Mouse (Mus musculus) embryo, embryonic 11.5 days (tissue): Measurements from ENCODE around the gene Miga1.

Experiments used
- DNase-seq: peaks from one replicate; pipeline ENCODE4 v3.0.0-alpha.2; 2012; ENCODE audit warnings: low read depth, low spot score

Miga1 gene

GRCm38 (mm10) chr3:152287810-152288209, 52.4 kb downstream of the Miga1 start:
- no peak for DNase-seq

DNA sequence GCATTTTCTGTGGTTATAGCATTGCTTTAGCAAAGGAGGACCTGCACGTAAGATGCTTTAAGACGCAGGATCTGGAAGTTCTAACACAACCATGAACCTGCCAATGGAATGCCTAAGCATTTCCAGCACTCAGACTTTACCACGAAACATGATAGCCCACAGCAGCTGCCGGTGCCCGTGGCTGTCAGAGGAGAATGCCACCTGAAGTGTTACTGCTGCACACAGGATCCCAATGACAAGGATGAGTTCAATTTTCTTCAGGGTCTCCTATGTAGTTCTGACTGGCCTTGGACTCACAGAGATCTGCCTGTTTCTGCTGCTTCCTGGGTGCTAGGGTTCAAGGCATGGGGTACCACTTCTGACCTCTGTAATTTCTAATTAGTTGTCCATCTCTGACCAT, 55.4 kb downstream of the Miga1 start:
- DNase-seq: no peak

DNA sequence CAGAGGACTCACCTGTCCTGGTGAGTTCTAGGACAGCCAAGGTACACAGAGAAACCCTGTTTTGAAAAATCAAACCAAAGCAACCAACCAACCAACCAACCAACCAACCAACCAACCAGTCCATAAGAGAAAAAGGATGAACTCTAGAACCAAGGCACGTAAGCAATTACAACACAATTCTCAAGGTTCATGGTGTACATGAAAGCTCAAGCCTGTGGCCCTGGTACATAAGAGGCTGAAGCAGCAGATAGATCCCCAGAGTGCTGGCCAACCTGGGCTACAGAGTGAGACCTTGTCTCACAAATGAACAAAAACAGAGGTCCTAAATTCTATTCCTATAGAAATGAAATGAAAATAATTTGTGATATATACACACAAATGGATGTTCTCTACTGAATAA, 55.9 kb downstream of the Miga1 start:
- no peak for DNase-seq

DNA sequence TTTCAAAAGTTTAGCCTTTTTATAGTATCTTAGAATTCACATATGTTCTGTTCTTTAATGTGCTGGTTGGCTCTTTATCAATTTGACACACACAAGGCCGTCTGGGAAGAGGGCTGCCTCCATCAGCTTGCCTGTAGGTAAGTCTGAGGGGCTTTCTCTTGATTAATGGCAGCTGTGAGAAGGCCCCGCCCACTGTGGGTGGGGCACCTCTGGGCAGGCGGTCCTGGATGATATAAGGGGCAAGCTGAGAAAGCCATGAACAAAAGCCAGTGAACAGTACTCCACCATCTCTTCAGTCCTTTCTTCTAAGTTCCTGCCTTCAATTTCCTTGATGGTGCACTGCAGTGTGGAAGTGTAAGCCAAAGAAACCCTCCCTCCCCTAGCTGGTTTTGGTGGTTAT, 58.1 kb downstream of the Miga1 start:
- DNase-seq: no peak

DNA sequence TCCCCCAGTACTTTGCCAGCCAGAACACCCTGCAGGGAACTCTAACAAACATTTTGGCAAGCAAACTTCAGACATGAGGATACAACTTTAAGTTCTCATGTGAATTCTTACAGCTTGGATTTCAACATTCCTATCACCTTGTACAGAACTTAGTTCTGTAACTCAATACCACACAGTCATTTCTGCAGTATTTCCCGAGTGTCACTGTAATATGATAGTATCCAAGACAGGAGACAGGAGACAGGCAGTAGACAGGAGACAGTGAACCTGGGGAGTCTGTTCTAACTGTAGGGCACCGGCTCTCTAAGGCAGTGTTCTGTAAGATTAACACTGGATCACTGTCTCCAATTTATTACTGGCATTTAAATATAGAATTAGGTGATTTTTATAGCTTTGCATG, 61.8 kb downstream of the Miga1 start:
- DNase-seq: no peak

GRCm38 (mm10) chr3:152277912-152278311, 62.3 kb downstream of the Miga1 start:
- no peak for DNase-seq

DNA sequence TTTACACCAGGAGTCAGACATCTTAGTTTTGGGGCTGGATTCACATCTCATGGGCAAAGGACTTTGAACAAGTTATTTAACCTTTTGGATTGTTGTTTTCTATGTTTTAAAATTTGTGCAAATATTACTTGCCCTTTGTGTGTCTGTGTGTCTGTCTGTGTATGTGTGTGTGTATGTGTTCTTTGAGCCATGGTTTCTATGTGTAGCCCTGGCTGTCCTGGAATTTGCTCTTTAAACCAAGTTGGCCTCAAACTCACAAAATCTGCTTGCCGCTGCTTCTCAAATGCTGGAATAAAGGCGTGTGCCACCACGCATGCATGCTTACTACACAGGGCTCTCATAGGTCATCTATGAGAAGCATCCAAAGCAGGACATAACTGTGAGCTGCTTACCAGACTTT, 63.3 kb downstream of the Miga1 start:
- DNase-seq: no peak

- DNase-seq: no peak
Measured at GRCm38 (mm10) chr3:152275008-152275407, 65.2 kb downstream of the Miga1 start.

DNA sequence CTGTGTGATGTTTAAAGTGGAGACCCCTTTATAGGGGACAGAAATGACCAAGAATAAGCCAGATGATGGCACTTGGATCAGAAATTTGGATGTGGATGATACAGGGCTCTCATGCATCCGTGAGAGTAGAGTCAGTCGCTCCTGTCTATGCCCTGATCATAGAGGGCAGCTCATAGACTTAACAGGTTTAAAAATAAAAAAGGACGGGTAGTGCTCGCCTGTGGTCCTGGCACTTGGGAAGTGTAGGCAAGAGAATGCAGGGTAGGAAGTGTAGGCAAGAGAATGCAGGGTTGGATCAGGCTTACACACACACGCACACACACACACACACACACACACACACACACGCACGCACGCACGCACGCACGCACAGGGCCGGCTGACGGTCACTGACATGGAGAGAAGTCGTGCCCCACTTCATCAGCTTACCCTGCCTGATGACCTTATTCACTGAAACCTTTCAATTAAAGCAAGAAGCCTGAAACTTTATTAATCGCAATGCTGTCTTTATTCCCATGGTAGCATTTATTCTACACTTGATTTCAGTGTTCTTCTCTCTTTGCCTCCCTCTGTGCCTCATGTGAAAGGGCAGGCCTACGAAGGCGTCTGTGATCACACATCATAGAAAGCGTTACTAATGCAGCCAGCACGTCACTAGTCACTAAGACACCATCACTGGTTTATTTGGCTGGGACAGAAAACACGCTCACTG, 67.1 kb downstream of the Miga1 start:
- no peak for DNase-seq

GRCm38 (mm10) chr3:152271876-152272275, 68.3 kb downstream of the Miga1 start:
- DNase-seq: no peak

- no peak for DNase-seq
Measured at GRCm38 (mm10) chr3:152271071-152271710, 69.0 kb downstream of the Miga1 start.

- no peak for DNase-seq
Measured at GRCm38 (mm10) chr3:152268099-152268498, 72.1 kb downstream of the Miga1 start.

GRCm38 (mm10) chr3:152266036-152266421, 74.2 kb downstream of the Miga1 start, which contains the start of gene Nexn:
Gene Nexn, minus strand, starts transcription at chr3:152266350.
- no peak for DNase-seq

GRCm38 (mm10) chr3:152265351-152266035, 74.7 kb downstream of the Miga1 start:
- peak; percentile 62 for DNase-seq

DNA sequence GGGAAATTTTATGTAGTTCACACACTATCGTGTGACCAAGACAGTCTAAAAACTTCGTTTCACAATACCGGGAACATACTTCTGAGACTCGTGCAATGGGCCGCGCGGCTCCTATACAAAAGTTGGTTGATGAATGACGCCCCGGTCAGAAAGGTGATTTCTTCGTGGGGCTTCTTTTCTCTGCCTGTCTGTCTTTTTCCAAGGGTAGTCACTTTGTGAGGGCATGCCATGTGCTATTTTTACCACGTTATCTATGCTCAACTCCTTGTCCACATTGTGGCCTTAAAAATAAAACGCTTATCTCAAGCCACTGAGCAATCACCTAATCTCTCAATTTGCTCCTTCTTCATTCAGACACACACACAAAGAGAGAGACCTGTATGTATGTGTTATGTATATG, 75.4 kb downstream of the Miga1 start:
- no peak for DNase-seq

GRCm38 (mm10) chr3:152264374-152264773, 75.8 kb downstream of the Miga1 start:
- no peak for DNase-seq

DNA sequence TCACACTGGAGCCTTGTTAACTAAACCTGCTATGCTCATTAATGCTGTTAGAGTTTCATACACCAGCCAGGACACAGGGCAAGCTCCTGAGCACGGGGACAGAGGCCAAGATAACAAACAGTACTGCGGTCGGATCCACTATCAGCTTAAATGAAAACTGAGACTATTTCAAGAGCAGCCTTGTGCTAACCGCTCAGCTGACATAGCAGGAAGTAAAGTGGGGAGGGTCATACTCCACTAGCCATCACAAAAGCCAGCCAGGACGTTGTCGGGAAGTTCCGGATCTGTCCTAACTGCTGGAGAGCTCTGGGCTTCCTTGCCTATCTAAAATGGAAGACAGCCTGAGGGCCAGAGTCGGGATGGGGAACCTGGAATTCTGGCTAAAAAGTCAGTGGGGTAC, 78.3 kb downstream of the Miga1 start:
- no peak for DNase-seq

DNA sequence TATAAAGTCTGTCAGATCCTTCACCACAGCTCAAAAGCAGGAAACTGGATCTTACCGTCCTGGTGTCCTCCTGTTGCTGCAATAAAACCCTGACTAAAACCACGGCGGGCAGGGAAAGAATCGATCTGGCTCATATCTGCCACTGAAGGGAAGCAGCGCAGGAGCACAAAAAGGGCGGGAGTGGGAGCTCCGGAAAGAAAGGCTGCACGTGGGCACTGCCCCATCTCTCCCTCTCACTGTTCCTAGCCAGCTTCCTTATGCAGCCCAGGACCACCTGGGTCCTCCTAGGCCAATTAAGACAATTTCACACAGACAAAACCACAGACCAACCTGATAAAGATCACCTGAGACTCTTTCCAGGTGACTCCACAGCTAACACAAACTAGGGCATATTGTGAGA, 78.8 kb downstream of the Miga1 start:
- no peak for DNase-seq

GRCm38 (mm10) chr3:152260362-152260761, 79.8 kb downstream of the Miga1 start:
- no peak for DNase-seq

GRCm38 (mm10) chr3:152259409-152259808, 80.8 kb downstream of the Miga1 start:
- DNase-seq: peak; percentile 75

DNA sequence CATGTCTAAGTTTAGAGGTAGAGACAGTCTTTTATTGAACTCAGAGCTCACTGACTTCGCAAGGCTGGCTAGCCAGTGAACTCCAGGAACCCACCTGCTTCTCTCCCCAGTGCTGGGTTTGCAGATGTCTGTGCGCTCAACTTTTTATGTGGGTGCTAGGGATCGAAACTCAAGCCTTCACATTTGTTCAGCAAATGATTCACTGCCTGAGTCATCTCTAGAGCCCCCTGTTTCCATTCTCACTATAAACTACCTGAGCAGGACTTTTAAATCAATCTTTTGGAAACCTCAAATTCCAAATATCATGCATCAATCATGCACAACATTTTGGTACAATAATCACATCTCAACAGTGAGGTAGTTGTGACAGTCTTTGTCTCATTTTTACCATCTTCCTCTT, 82.7 kb downstream of the Miga1 start:
- DNase-seq: no peak

DNA sequence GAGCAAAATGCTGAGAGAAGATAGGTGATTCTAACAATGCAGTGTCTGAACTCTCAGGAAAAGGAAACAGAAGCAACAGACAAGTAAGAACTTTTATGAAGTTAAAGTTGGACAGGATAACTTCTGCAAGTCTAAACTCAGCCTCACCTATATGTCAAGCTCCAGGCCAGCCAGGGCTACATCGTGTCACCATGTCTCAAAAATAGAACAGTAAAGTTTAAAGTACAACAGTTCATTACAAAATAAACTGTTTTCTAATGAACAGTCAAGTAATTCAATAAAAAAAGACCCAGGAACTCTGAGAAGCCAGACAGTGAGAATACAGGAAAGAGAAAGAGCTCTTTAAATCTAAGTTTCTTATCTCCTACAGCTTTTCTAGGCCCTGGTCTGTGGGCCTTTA, 89.7 kb downstream of the Miga1 start:
- DNase-seq: no peak

DNA sequence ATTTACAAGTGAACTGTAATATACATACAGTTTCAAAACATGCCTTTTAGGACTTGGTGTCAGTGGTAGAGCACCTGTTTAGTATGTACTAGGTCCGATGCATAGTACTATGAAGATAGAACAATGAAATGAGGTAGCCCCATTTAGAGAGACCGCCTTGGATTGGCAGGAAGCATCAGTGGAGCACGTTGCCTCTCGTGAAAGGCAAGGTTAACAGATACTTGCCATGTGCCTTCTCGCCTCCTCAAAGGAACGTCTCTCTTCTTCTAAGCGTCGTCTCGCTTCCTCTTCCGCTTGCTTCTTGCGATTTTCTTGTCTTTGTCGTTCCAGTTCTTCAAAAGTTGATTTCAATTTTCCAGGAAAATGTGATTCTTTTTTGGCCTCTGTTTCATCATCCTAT, 92.5 kb downstream of the Miga1 start:
- DNase-seq: no peak
